Mouse (Mus musculus) small intestine, adult 2 months (tissue): ENCODE data around the gene Foxp1. TPM values are rescaled to one million over a fixed set of nuclear protein-coding genes. Genes with fewer than 3 reads are reported as not detected.

Experiments
- H3K27ac ChIP-seq: fragments of 200-500 bp; 2 replicates; pipeline ENCODE4 v1.5.1; 2012; ENCODE audit warnings: low read depth, low read length, control low read depth, inconsistent platforms; ENCODE audit not compliant: insufficient read depth
- H3K27me3 ChIP-seq: fragments of 200-500 bp; 2 replicates; pipeline ENCODE4 v1.6.1; 2012; ENCODE audit warnings: mild to moderate bottlenecking, moderate library complexity, low read length, inconsistent platforms; ENCODE audit not compliant: control insufficient read depth, insufficient read depth
- H3K36me3 ChIP-seq: fragments of 200-500 bp; 2 replicates; pipeline ENCODE4 v1.6.1; 2012; ENCODE audit warnings: mild to moderate bottlenecking, low read length, control low read depth, inconsistent platforms; ENCODE audit not compliant: control insufficient read depth, insufficient read depth
- H3K4me1 ChIP-seq: fragments of 200-500 bp; 2 replicates; pipeline ENCODE4 v1.6.1; 2012; ENCODE audit warnings: low read length, inconsistent platforms, mixed read lengths; ENCODE audit not compliant: control insufficient read depth, insufficient read depth, insufficient read length
- H3K4me3 ChIP-seq: fragments of 200-500 bp; 2 replicates; pipeline ENCODE4 v1.5.1; 2012; ENCODE audit warnings: low read depth, mild to moderate bottlenecking, control low read depth, inconsistent platforms, low read length, moderate library complexity
- CTCF ChIP-seq: fragments of 200-500 bp; IDR thresholded peaks from 2 replicates; pipeline ENCODE4 v1.5.1; 2012; ENCODE audit warnings: low read depth, mild to moderate bottlenecking, control low read depth, inconsistent platforms, low read length, moderate library complexity, mixed read lengths; ENCODE audit not compliant: insufficient replicate concordance, insufficient read length; ENCODE audit errors: extremely low read depth
- POLR2A ChIP-seq: fragments of 200-500 bp; IDR thresholded peaks from 2 replicates; pipeline ENCODE4 v1.6.1; 2012; ENCODE audit warnings: low read depth, mild to moderate bottlenecking, control low read depth, inconsistent platforms, low read length, moderate library complexity
- whole genome bisulfite sequencing: fragments of 180-500 bp; shearing (Covaris S2); methylation state at CpG from one replicate; pipeline ENCODE4 v1.1.7; 2018; 5-methylcytosine and 5-hydroxymethylcytosine counted together
- polyA plus RNA-seq: library from polyadenylated mRNA; depleted of rRNA; stranded (reverse); fragments of >200 nt; gene quantifications from 2 replicates; pipeline ENCODE4 v1.2.3, GENCODE M21; 2012

Gene Foxp1
- polyA plus RNA-seq, 1 experiment, result 52.2 TPM

- TF ChIP-seq POLR2A (no peak), CTCF (no peak)
- H3K4me1 ChIP-seq, result peaks cover 14% of the 10 kb centered on the region; the same call in 1 of the 2 replicates
- no peaks in the 10 kb centered on the region for H3K36me3 ChIP-seq
- no peak overlapping the region for H3K4me3 ChIP-seq
- H3K27ac ChIP-seq, result no peak overlapping the region
- 20% methylated on average over 3 of the region's 3 CpGs for WGBS
- H3K27me3 ChIP-seq, result no peaks in the 10 kb centered on the region
These were observed 29.6 kb downstream of the Foxp1 start for GRCm38 (mm10) chr6:99492937-99493336.

GRCm38 (mm10) chr6:99491979-99492544 lies 30.5 kb downstream of the Foxp1 start:
- Histone ChIP-seq H3K4me3 (no peak overlapping the region), H3K4me1 (peaks cover 14% of the 10 kb centered on the region; the same call in 1 of the 2 replicates), H3K36me3 (no peaks in the 10 kb centered on the region), H3K27me3 (no peaks in the 10 kb centered on the region), H3K27ac (no peak overlapping the region)
- TF ChIP-seq POLR2A (no peak), CTCF (no peak)
- 41% methylated on average over 6 of the region's 6 CpGs for WGBS

GRCm38 (mm10) chr6:99491146-99491545 lies 31.4 kb downstream of the Foxp1 start:
- no peaks in the 10 kb centered on the region for H3K36me3 ChIP-seq
- H3K27ac ChIP-seq, result no peak overlapping the region
- 82% methylated on average over 3 of the region's 3 CpGs for WGBS
- no peak overlapping the region for H3K4me3 ChIP-seq
- H3K27me3 ChIP-seq, result no peaks in the 10 kb centered on the region
- TF ChIP-seq POLR2A (no peak), CTCF (no peak)
- H3K4me1 ChIP-seq, result peaks cover 12% of the 10 kb centered on the region; the same call in 1 of the 2 replicates

- no peak for TF ChIP-seq POLR2A
- TF ChIP-seq CTCF, result no peak
- Histone ChIP-seq H3K36me3 (no peaks in the 10 kb centered on the region), H3K27ac (no peak overlapping the region), H3K27me3 (no peaks in the 10 kb centered on the region), H3K4me1 (peaks cover 19% of the 10 kb centered on the region; the same call in 1 of the 2 replicates), H3K4me3 (no peak overlapping the region)
- 82% methylated on average over 8 of the region's 8 CpGs for WGBS
These were observed 32.4 kb downstream of the Foxp1 start for GRCm38 (mm10) chr6:99489900-99490648.

- WGBS, result 69% methylated on average over 10 of the region's 10 CpGs
- Histone ChIP-seq H3K4me1 (peaks cover 19% of the 10 kb centered on the region; the same call in 1 of the 2 replicates), H3K27ac (no peak overlapping the region), H3K4me3 (no peak overlapping the region), H3K36me3 (no peaks in the 10 kb centered on the region), H3K27me3 (no peaks in the 10 kb centered on the region)
- no peak for TF ChIP-seq CTCF
- TF ChIP-seq POLR2A, result no peak
These were observed 33.1 kb downstream of the Foxp1 start for GRCm38 (mm10) chr6:99489423-99489822.

- H3K36me3 ChIP-seq, result no peaks in the 10 kb centered on the region
- H3K27ac ChIP-seq, result peak overlapping the region; percentile 50; the same call in 1 of the 2 replicates
- TF ChIP-seq POLR2A (no peak), CTCF (peak; percentile 32; the same call in 1 of the 2 replicates)
- no peak overlapping the region for H3K4me3 ChIP-seq
- no peaks in the 10 kb centered on the region for H3K27me3 ChIP-seq
- peaks cover 17% of the 10 kb centered on the region; the same call in 1 of the 2 replicates for H3K4me1 ChIP-seq
- WGBS, result 74% methylated on average over 12 of the region's 12 CpGs
These were observed 36.5 kb downstream of the Foxp1 start for GRCm38 (mm10) chr6:99485884-99486640.

GRCm38 (mm10) chr6:99485217-99485883 lies 37.2 kb downstream of the Foxp1 start:
- H3K4me1 ChIP-seq, result peaks cover 16% of the 10 kb centered on the region; the same call in 1 of the 2 replicates
- 19% methylated on average over 20 of the region's 20 CpGs for WGBS
- TF ChIP-seq CTCF (no peak), POLR2A (no peak)
- H3K36me3 ChIP-seq, result no peaks in the 10 kb centered on the region
- H3K27ac ChIP-seq, result peak overlapping the region; percentile 50
- H3K4me3 ChIP-seq, result peak overlapping the region; percentile 37
- no peaks in the 10 kb centered on the region for H3K27me3 ChIP-seq
